Mouse (Mus musculus) spleen, adult 2 months (tissue): ENCODE measurements at regions not wholly inside any gene's neighbourhood (a gene's known extent, or its start where the extent isn't known, plus 50 kb on each side); places are given as distances from the start of the nearest gene placed in this dataset.

Source experiments
- CTCF ChIP-seq: fragments of 200-500 bp; IDR thresholded peaks from 2 replicates; pipeline ENCODE4 v1.5.1; 2011; ENCODE audit warnings: mild to moderate bottlenecking, inconsistent platforms; ENCODE audit not compliant: insufficient read depth, insufficient read length, insufficient replicate concordance; ENCODE audit errors: extremely low read depth
- POLR2A ChIP-seq: fragments of 200-500 bp; IDR thresholded peaks from 2 replicates; pipeline ENCODE4 v1.6.1; 2011; ENCODE audit warnings: low read depth, low read length, inconsistent platforms

DNA sequence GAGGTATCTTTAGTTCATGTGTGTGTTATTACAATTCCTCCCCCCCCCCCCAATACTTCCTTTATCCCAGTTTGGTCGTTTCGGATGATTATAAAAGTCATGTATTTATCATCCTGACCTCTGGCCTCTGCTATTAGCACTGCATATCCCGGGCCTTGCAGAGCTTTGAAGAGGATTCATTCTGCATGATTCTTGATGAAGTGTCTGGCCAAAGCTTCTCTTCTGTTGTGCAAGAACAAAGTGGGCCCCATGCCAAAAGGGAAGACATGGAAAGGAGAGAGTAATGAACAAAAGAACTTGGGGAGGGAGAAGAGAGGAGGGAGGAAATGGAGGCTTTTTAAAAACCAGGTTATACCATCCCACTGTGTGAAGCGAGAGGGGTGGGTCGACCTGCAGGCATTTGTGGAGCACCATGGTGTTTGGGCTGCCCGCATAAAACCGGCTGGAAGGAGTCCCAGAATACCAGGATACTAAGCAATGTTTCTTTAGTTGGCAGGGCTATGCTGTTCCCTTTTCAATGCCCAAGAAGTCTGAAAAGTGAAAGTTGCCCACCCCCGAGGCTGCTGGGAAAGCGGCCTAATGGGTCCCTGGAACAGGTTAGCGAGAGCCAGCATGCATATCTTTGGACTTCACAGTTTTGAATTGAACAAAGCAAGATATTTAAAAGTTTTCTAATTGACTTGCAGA lies 391.3 kb upstream of the Adgrl2 start:
- no peak for TF ChIP-seq CTCF
- TF ChIP-seq POLR2A: no peak
